Mouse (Mus musculus) ovary, postnatal 14 days (tissue): ENCODE results near the gene Rab21.

Source experiments
- DNase-seq: peaks from one replicate; pipeline ENCODE4 v3.0.0; 2022; ENCODE audit warnings: low spot score

The Rab21 gene

GRCm38 (mm10) chr10:115271649-115272048 lies 43.7 kb downstream of the Rab21 start:
- no peak for DNase-seq

GRCm38 (mm10) chr10:115270612-115271390 lies 44.6 kb downstream of the Rab21 start:
- no peak for DNase-seq

GRCm38 (mm10) chr10:115262926-115263562 lies 52.4 kb downstream of the Rab21 start:
- no peak for DNase-seq

- no peak for DNase-seq
Measured at GRCm38 (mm10) chr10:115262261-115262660, 53.1 kb downstream of the Rab21 start.

- no peak for DNase-seq
Measured at GRCm38 (mm10) chr10:115261428-115261827, 54.0 kb downstream of the Rab21 start.

GRCm38 (mm10) chr10:115256162-115256561 lies 59.2 kb downstream of the Rab21 start:
- DNase-seq: no peak

GRCm38 (mm10) chr10:115253521-115253920 lies 61.9 kb downstream of the Rab21 start:
- DNase-seq: no peak

- DNase-seq: peak; percentile 6
Measured at GRCm38 (mm10) chr10:115252321-115252757, 63.1 kb downstream of the Rab21 start.

- DNase-seq: peak; percentile 96
Measured at GRCm38 (mm10) chr10:115251088-115251934, 64.1 kb downstream of the Rab21 start, which contains the start of gene Tbc1d15. Tbc1d15 (minus strand) TSS chr10:115251467.

GRCm38 (mm10) chr10:115250235-115251087 lies 64.9 kb downstream of the Rab21 start:
- no peak for DNase-seq

- no peak for DNase-seq
Measured at GRCm38 (mm10) chr10:115248041-115248440, 67.4 kb downstream of the Rab21 start.

- DNase-seq: no peak
Measured at GRCm38 (mm10) chr10:115245488-115245887, 69.9 kb downstream of the Rab21 start.

GRCm38 (mm10) chr10:115241082-115241595 lies 74.3 kb downstream of the Rab21 start:
- no peak for DNase-seq

GRCm38 (mm10) chr10:115237931-115238330 lies 77.5 kb downstream of the Rab21 start:
- no peak for DNase-seq
